Mouse (Mus musculus): ENCODE measurements around the gene Ankrd33.

Gene Ankrd33

GRCm38 (mm10) chr15:101115511-101116110 is at the start of gene Ankrd33:
Ankrd33 (plus strand) TSS chr15:101115755.
- in situ Hi-C loops (cut with MboI, MseI): no loop called here

DNA sequence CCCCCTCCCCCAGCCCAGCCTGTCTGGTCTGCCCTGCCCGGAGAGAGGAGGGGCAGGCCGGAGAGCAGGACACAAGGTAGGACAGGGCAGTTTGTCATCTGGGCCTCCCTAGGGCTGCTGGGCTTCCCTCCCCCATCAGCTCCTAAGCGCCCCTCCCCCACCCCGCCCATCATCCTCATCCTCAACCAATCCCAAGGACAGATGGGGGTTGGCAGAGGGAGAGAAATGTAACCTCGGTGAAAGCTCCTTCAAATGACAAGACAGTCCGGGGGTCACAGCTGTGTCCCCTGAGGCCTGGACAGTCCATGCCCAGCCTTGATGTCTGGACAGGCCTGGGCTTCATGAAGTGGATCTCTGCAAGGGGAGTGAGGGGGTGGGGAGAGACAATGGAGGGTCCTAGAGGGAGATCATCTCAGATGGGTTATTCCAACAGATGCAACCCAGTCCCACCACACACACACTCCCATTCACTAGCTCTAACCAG is 49.1 kb upstream of the Ankrd33 start:
- in situ Hi-C loops (cut with MboI, MseI): no loop called here

GRCm38 (mm10) chr15:101066920-101067696 is 48.4 kb upstream of the Ankrd33 start:
- in situ Hi-C loops (cut with MboI, MseI): no loop called here

GRCm38 (mm10) chr15:101068029-101068428 is 47.5 kb upstream of the Ankrd33 start:
- in situ Hi-C loops (cut with MboI, MseI): no loop called here

DNA sequence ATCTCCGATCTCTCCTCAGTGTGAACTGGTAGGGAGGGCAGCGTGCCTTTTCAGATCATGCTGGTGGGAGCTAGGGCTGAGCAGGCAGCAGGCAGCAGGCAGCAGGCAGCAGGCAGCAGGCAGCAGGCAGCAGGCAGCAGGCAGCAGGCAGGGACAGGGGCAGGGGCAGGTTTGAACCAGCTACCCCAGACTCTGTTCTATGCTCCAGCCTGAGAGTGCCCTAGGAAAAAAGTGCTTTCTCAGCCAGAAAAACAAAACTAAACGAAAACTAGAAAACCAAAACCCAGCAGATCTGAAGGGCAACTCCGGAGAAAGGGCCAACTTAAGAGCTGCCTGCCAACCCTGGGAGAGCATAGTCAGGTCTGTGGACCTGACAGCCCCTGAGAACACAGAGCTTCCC is 46.9 kb upstream of the Ankrd33 start:
- in situ Hi-C loops (cut with MboI, MseI): no loop called here

- in situ Hi-C loops (cut with MboI, MseI): no loop called here
Measured at GRCm38 (mm10) chr15:101069641-101070190, 45.8 kb upstream of the Ankrd33 start.

GRCm38 (mm10) chr15:101070762-101071161 is 44.8 kb upstream of the Ankrd33 start:
- in situ Hi-C loops (cut with MboI, MseI): no loop called here

- in situ Hi-C loops (cut with MboI, MseI): no loop called here
Measured at GRCm38 (mm10) chr15:101072736-101073135, 42.8 kb upstream of the Ankrd33 start.

DNA sequence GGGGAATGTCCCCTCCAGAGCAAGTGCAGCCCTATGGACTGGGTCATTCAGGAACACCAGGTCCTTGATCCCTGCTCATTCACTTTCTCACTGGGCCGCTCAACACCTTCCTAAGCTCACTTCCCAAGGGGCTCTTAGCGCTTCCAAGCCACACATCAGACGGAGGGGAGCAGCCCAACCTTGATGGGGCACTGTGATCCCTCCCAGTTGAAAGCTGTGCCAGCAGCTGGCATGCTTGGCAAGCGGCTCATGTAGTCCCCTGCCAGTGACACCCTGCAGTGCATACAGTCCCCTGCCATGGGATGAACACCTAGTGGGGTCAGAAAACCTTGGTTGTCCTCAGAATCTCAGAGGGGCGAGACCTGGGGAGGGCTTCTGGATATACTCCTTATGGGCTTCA is 41.5 kb upstream of the Ankrd33 start:
- in situ Hi-C loops (cut with MboI, MseI): no loop called here

DNA sequence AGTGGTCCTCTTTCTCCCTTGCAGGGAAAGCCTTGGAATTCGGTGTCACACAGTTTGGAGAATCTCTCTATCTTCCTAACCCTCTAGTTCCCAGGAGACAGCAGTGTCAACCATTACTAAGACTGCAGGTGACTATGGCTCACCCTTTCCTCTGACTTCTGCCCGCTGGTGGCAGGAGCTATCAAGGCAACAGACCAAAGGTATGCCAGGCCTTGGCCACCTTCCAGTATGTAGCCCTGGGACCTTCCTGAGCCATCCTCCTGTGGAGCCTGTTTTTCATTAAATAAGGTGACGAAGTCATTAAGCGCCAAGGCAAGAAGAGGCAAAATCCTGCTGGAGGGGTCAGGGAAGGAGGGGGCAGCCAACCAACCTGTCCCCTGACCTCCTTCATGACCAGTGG is 40.4 kb upstream of the Ankrd33 start:
- in situ Hi-C loops (cut with MboI, MseI): no loop called here

GRCm38 (mm10) chr15:101075656-101076055 is 39.9 kb upstream of the Ankrd33 start:
- in situ Hi-C loops (cut with MboI, MseI): no loop called here

GRCm38 (mm10) chr15:101076071-101077000 is 39.2 kb upstream of the Ankrd33 start:
- in situ Hi-C loops (cut with MboI, MseI): no loop called here

DNA sequence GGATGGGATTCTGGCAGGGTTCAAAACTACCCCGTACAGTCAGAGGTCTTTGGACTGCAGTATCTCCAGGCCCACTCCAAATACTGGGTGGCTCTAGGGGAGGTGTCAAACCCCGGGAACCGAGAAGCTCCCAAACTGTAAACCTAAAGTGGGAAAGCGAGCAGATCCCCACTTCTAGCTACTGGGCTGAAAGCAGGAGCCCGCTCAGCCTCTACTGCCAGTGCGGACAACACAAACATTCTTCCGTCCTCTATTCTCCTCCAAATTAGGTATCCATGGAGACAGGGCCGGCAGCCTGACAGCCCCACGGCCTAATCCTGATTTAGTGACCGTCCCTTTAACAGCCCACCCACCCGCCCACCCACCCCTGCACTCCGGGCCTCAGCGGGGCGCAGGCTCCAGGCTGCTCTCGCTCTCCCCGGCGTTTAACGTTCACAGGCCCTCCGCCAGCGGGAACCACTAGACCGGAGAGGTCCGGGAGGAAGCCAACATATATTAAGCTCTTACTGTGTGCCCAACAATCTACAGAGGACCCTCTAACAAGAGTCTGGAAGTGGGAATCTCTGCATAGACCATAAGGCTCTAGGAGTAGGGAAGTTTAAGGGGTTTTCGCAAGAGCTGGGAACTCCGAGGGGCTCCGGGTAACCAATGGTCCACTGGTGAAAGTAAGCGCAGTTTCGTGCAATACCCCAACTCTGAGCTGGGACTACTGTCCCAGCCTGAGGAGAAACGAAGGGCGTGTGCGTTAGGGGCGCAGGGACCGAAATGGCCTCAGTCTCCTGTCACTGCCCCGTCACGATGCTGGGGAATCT is 38.3 kb upstream of the Ankrd33 start:
- in situ Hi-C loops (cut with MboI, MseI): no loop called here

DNA sequence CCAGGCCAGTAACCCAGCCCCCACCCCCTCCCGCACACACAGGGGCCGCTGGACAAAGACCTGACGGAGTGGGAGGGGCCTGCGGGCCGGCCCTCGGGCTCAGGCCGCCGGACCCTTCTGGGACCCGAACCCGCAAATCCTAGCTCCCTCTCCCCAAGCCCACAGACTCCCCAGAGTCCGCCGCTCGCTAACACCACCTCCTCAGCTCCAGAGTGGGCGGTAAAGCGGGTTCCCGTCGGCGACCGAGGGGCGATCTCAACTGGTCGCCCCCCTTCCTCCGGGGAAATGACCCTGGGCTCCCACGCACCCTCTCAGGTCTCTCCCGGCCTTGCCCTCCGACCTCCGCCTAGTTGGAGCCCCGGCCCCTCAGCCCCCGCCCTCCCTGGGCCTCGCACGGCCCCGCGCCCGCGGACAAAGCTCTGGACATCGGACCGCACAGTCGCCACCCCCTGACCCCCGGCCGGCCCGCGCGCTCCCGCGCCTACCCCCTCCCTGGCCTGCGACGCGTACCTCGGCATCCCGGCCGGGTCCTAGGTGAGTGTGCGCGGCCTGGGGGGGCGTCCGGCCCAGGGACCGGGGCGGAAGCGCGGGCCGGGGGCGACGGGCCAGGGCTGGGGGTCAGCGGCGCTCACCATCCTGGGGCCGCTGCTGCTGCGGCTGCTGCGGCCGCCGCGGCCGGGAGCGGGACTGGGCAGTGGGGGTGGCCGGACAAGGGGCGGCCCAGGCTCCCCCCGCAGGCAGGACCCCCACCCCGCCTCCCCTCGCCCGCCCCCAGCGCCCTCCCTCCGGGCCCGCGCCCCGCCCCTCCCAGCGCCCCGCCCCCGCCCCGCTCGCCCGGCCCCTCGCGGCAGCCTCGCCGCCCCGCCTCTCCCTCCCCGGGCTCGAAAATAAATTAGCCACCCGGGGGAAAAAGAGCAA is 37.5 kb upstream of the Ankrd33 start, which contains the start of gene Fignl2:
Fignl2 (minus strand) TSS at position 755 of the 918 bp plus-strand sequence.
- in situ Hi-C loops (cut with MboI, MseI): no loop called here

- in situ Hi-C loops (cut with MboI, MseI): no loop called here
Measured at GRCm38 (mm10) chr15:101078731-101079156, 36.8 kb upstream of the Ankrd33 start.

DNA sequence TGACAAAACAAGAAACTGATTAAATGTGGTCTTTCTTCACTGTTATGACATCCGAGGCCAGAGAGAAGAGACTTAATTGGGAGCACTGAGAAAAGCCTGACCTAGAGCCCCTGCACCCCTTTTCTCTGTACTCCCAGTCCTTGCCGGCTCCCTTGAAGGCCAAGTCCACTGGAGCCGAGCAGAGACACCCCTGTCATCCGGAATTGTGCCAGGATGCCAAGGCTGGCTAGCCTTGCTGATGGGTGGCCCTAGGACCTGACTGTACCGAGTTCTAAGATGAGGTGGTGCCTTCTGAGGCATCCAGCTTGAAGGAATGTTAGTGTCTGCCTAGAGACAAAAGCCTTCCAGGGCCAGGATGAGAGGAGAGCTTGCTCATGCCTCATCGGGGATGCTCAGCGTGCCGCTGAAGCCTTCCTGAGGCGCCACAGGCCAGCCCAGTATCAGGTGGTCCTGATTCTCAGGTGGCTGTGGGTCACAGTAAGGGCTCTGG is 35.5 kb upstream of the Ankrd33 start:
- in situ Hi-C loops (cut with MboI, MseI): no loop called here

- in situ Hi-C loops (cut with MboI, MseI): no loop called here
Measured at GRCm38 (mm10) chr15:101081035-101081548, 34.5 kb upstream of the Ankrd33 start.

DNA sequence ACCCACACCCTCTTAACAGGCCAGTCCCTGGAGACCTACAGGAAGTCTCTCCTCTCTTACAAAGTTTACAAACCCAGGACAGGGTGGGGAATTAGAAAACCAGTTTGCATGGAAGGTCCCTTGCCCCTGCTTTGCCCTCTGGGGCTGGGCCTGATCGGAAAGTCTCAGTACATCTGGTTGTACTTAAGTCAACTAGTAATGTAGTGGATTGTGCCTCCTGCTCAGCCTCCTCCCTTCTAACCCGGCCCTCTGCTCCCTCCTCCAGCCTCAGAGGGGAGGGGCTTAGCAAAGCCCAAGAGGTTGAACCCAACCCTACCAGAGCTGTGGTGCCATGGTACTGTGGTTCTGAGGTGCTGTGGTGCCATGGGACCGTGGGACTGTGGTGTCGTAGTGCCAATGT is 33.3 kb upstream of the Ankrd33 start:
- in situ Hi-C loops (cut with MboI, MseI): no loop called here

DNA sequence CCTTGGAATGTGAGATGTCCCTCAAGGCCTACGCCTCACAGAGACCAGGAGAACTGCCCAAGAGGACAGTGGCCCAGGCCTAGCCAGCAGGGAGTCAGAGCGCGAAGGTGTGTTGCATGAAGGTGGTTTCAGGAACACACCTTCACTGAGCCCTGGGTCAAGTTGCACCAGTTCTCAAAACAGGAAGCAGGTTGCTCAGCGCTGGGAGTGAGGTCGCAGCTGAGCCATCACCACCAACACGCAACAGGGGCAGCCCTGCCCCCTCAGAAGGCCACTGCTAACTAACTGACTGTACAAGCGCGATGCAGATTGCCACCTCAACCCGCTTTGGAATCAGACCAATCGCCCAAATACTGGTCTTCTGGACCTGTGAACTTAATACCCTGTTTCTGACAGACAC is 31.1 kb upstream of the Ankrd33 start:
- in situ Hi-C loops (cut with MboI, MseI): no loop called here

Measured in T-helper 1 cell (primary cell).